8 mouse cellular contexts compared by ENCODE assay signal in the genomic region with DNA sequence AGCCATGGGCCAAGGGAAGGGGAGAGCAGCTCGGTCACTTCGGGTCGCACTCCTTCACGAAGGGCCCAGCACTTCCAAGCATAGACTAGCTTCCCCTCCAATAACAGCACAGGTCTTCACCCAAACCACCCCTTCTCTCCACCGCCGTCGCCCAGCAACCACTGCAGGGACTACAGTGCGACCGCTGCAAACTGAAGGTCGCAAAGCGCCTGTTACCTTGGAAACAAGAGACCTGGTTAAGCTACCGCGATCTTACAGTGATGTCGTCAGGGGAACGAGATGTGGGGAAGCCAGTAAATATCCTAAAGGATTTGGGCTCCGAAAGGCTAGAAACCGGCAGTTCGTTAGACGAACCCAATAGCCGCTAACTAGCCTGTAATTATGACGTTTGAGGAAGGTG. TPM values are rescaled to one million over a fixed set of nuclear protein-coding genes. Genes with fewer than 3 reads are reported as not detected.
DNase-seq lines count a peak whose midpoint lies in the region; ATAC-seq and TF ChIP-seq lines count a peak whose summit lies in the region.

A gene (minus strand): TSS at position 143 of the 400 bp plus-strand sequence.

- intact Hi-C loops in left cerebral cortex, postnatal 36 days (cut with DNase I) = loop anchor here (1.0 to 2.0 kb wide), 2 partner anchors 51 to 118 kb away; a partner anchor contains a TSS

- DNase-seq in heart, adult 11 months = peak; percentile 99
- DNase-seq in left cerebral cortex, postnatal 36 days (ENCODE audit: low spot score in 2 of 2) = peak; percentile 87
- peak; percentile 91 for DNase-seq in mesoderm, embryonic 11.5 days (ENCODE audit: low read depth, low spot score)
- peak; percentile 86 for DNase-seq in right cerebral cortex, postnatal 25 days
- peak; percentile 89 to 92 for DNase-seq in urinary bladder, postnatal 4 days (ENCODE audit: low spot score in 2 of 2)

- no peaks in the 10 kb centered on the region for H3K27me3 ChIP-seq in embryonic facial prominence, embryonic 12.5 days
- H3K27me3 ChIP-seq in intestine, postnatal 0 days (replicated peaks; ENCODE audit: control insufficient read depth, insufficient read depth, low read length) = no peaks in the 10 kb centered on the region

- 1% methylated on average over 21 of the region's 21 CpGs for WGBS in bone marrow, adult 2 months
- under 1% methylated on average over 21 of the region's 21 CpGs for WGBS in embryonic facial prominence, embryonic 12.5 days
- WGBS in intestine, postnatal 0 days = 3% methylated on average over 21 of the region's 21 CpGs

- peaks cover 20% of the 10 kb centered on the region for H3K36me3 ChIP-seq in embryonic facial prominence, embryonic 12.5 days
- peaks cover 19% of the 10 kb centered on the region for H3K36me3 ChIP-seq in intestine, postnatal 0 days (ENCODE audit: control insufficient read depth, insufficient read depth)

- H3K4me1 ChIP-seq in bone marrow, adult 2 months (ENCODE audit: control insufficient read depth, insufficient read depth, low read length) = no peaks in the 10 kb centered on the region; the same call in 1 of the 2 replicates
- peaks cover 11% of the 10 kb centered on the region; the same call in 1 of the 2 replicates for H3K4me1 ChIP-seq in embryonic facial prominence, embryonic 12.5 days
- peaks cover 6% of the 10 kb centered on the region; the same call in 1 of the 2 replicates for H3K4me1 ChIP-seq in intestine, postnatal 0 days (replicated peaks; ENCODE audit: control insufficient read depth, insufficient read depth, low read length)

- ATAC-seq in embryonic facial prominence, embryonic 12.5 days (ENCODE audit: insufficient number of reproducible peaks, insufficient read depth, low FRiP score, low TSS enrichment) = peak; percentile 92
- ATAC-seq in intestine, postnatal 0 days = peak; percentile 93

- H3K9me3 ChIP-seq in embryonic facial prominence, embryonic 12.5 days = no peaks in the 10 kb centered on the region
- no peaks in the 10 kb centered on the region for H3K9me3 ChIP-seq in intestine, postnatal 0 days (ENCODE audit: control insufficient read depth)

- H3K9ac ChIP-seq in embryonic facial prominence, embryonic 12.5 days = peak within 1 kb of the TSS; percentile 67
- H3K9ac ChIP-seq in intestine, postnatal 0 days (ENCODE audit: low read depth, low read length) = peak within 1 kb of the TSS; percentile 45; the same call in 1 of the 2 replicates

- peak within 1 kb of the TSS; percentile 77 for H3K4me3 ChIP-seq in bone marrow, adult 2 months (replicated peaks; ENCODE audit: control insufficient read depth, low read depth, low read length)
- H3K4me3 ChIP-seq in embryonic facial prominence, embryonic 12.5 days = peak within 1 kb of the TSS; percentile 52
- peak within 1 kb of the TSS; percentile 54 for H3K4me3 ChIP-seq in intestine, postnatal 0 days (ENCODE audit: low read depth, low read length)

- no peak for TF ChIP-seq CTCF in bone marrow, adult 2 months (IDR thresholded peaks at IDR 0.05; ENCODE audit: control insufficient read depth, insufficient read depth, low read length)
- no peak for TF ChIP-seq CTCF in intestine, postnatal 0 days (IDR thresholded peaks at IDR 0.05; ENCODE audit: low read depth)

- no peak within 1 kb of the TSS for H3K27ac ChIP-seq in bone marrow, adult 2 months (ENCODE audit: control insufficient read depth, insufficient read depth, low read depth, low read length, poor library complexity)
- peak within 1 kb of the TSS; percentile 63; the same call in 1 of the 2 replicates for H3K27ac ChIP-seq in embryonic facial prominence, embryonic 12.5 days
- H3K27ac ChIP-seq in intestine, postnatal 0 days (ENCODE audit: low read depth, low read length) = peak within 1 kb of the TSS; percentile 50; the same call in 1 of the 2 replicates

- peak within 1 kb of the TSS; percentile 72 for H3K4me2 ChIP-seq in embryonic facial prominence, embryonic 12.5 days (replicated peaks)
- peak within 1 kb of the TSS; percentile 79 for H3K4me2 ChIP-seq in intestine, postnatal 0 days (replicated peaks; ENCODE audit: low read depth)

- TF ChIP-seq POLR2A in bone marrow, adult 2 months (IDR thresholded peaks at IDR 0.05; ENCODE audit: borderline replicate concordance, control insufficient read depth, low read depth, low read length) = 0 out of 2 replicates have a peak, but pooled peaks have one; percentile 20

RNA-seq across cellular contexts. Expression of the gene that starts here (rescaled TPM):
- 1.3 TPM in 1 of 2 replicates, not detected in the other for polyA plus RNA-seq in bone marrow, adult 2 months (2011; ENCODE audit: insufficient read depth, insufficient read length, low replicate concordance, missing spikeins)
- 1.0 and 1.8 TPM in 2 replicates for polyA plus RNA-seq in embryonic facial prominence, embryonic 12.5 days (2016; fragmentation: Nextera tagmentation; extraction: Ambion mirVana)
- polyA plus RNA-seq in intestine, postnatal 0 days (2015; fragmentation: Nextera tagmentation; extraction: Ambion mirVana) = 0.48 and 0.82 TPM in 2 replicates
- total RNA-seq in left cerebral cortex, postnatal 36 days (2021) = 10 to 100 TPM in 1 of 2 experiments, 1 to 10 TPM in 1; 7.9 to 10.9 TPM

Comparison
In these comparisons a context has a peak if more than half of its experiments do, and no peak if none do; other contexts are left out.
1. Peak in ATAC-seq, H3K4me3 ChIP-seq, H3K27ac ChIP-seq, H3K9ac ChIP-seq and H3K4me2 ChIP-seq in intestine, postnatal 0 days; RNA of the gene not detected or under 1 TPM.